Mouse (Mus musculus) embryonic facial prominence, embryonic 11.5 days (tissue): ENCODE measurements around the gene Jmjd6. TPM values are rescaled to one million over a fixed set of nuclear protein-coding genes. Genes with fewer than 3 reads are reported as not detected.
A peak's percentile ranks its signal among the peaks of the same experiment; 100 is the strongest.

Source experiments
- ATAC-seq: fragments of 200-750 bp; cut with Nextera tagmentation; replicated peaks from 2 replicates; pipeline ENCODE4 v1.8.0; 2017; ENCODE audit warnings: low read depth; ENCODE audit not compliant: insufficient number of reproducible peaks, low FRiP score, low TSS enrichment
- DNase-seq: peaks from one replicate; pipeline ENCODE4 v3.0.0-alpha.2; 2015; ENCODE audit warnings: low spot score
- H3K27ac ChIP-seq: fragments of 300-500 bp; sonication (generic); replicated peaks from 2 replicates; pipeline ENCODE4 v1.5.1; 2014; ENCODE audit warnings: mild to moderate bottlenecking, low read depth, low read length, control low read depth
- H3K27me3 ChIP-seq: fragments of 300-500 bp; sonication (generic); 2 replicates; pipeline ENCODE4 v1.6.1; 2014; ENCODE audit warnings: mild to moderate bottlenecking, low read length, moderate library complexity, mixed read lengths; ENCODE audit not compliant: control insufficient read depth, insufficient read depth
- H3K36me3 ChIP-seq: fragments of 300-500 bp; sonication (generic); replicated peaks from 2 replicates; pipeline ENCODE4 v1.6.1; 2014; ENCODE audit warnings: low read depth, mild to moderate bottlenecking, low read length, moderate library complexity, mixed read lengths; ENCODE audit not compliant: control insufficient read depth, insufficient read depth
- H3K4me1 ChIP-seq: fragments of 300-500 bp; sonication (generic); 2 replicates; pipeline ENCODE4 v1.6.1; 2014; ENCODE audit warnings: low read length, mixed read lengths; ENCODE audit not compliant: control insufficient read depth, insufficient read depth
- H3K4me2 ChIP-seq: fragments of 300-500 bp; sonication (generic); 2 replicates; pipeline ENCODE4 v1.6.1; 2014; ENCODE audit warnings: low read depth, mild to moderate bottlenecking, control low read depth, low read length, moderate library complexity
- H3K4me3 ChIP-seq: fragments of 300-500 bp; sonication (generic); 2 replicates; pipeline ENCODE4 v1.5.1; 2014; ENCODE audit warnings: low read depth, low read length, control low read depth
- H3K9ac ChIP-seq: fragments of 300-500 bp; sonication (generic); replicated peaks from 2 replicates; pipeline ENCODE4 v1.6.1; 2014; ENCODE audit warnings: mild to moderate bottlenecking, control low read depth, low read length
- H3K9me3 ChIP-seq: fragments of 300-500 bp; sonication (generic); replicated peaks from 2 replicates; pipeline ENCODE4 v1.6.1; 2016; ENCODE audit warnings: mild to moderate bottlenecking, low read length, inconsistent platforms, mixed read lengths; ENCODE audit not compliant: control insufficient read depth
- WGBS: fragments of 180-500 bp; shearing (Covaris S2); extraction: QIAGEN DNeasy Blood & Tissue Kit; methylation state at CpG from one replicate; pipeline ENCODE4 v1.1.7; 2014; 5-methylcytosine and 5-hydroxymethylcytosine counted together
- polyA plus RNA-seq: library from polyadenylated mRNA; unstranded; fragments of >200 nt; fragmentation: Nextera tagmentation; extraction: Ambion mirVana; gene quantifications from 2 replicates; pipeline ENCODE4 v1.2.1, GENCODE M21; 2014

Gene Jmjd6
- polyA plus RNA-seq, 1 experiment from 2014 or later = 74.2 TPM

DNA sequence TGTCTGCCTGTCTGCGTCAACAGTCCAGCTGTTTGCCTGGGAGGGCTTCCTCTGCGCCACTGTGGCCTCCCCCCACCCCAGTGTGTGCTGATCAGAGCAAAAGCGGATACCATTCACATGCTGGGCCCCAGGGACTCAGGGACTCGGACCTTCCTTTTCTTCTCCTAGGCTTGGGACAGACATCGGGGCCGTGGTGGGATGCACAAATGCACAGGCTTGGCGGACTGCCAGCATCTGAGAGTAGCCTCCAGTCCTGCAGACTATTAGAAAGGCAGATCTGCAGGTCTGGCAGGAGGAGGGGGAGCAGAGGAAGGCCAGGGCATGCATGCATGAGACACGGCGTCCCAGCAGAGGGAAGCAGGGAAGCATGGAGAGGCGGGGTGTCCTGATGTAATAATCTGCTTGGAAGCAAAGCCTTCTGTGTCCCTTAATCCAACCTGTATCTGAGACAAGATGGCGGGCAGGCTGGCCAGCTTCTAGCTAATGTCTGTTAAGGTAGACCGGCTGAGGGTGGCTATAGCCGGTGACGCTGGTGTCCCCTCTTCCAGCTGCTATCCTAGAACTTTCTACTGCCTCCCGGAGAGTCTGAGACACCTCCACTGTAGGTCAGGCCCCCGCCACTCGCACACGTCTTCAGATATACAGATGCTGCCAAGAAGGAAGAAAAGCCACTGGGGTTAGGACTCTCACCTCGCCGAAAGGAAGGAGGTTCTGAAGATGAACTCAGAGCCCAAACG is 30.3 kb downstream of the Jmjd6 start:
- DNase-seq = peak; percentile 80
- Histone ChIP-seq H3K9me3 (no peaks in the 10 kb centered on the region), H3K9ac (no peak overlapping the region; the same call in 1 of the 2 replicates), H3K27ac (peak overlapping the region; percentile 87), H3K4me3 (no peak overlapping the region), H3K36me3 (no peaks in the 10 kb centered on the region), H3K27me3 (no peaks in the 10 kb centered on the region), H3K4me2 (peak overlapping the region; percentile 6; the same call in 1 of the 2 replicates), H3K4me1 (peaks cover 27% of the 10 kb centered on the region)
- WGBS = 45% methylated on average over 21 of the region's 21 CpGs
- peak; percentile 27 for ATAC-seq

DNA sequence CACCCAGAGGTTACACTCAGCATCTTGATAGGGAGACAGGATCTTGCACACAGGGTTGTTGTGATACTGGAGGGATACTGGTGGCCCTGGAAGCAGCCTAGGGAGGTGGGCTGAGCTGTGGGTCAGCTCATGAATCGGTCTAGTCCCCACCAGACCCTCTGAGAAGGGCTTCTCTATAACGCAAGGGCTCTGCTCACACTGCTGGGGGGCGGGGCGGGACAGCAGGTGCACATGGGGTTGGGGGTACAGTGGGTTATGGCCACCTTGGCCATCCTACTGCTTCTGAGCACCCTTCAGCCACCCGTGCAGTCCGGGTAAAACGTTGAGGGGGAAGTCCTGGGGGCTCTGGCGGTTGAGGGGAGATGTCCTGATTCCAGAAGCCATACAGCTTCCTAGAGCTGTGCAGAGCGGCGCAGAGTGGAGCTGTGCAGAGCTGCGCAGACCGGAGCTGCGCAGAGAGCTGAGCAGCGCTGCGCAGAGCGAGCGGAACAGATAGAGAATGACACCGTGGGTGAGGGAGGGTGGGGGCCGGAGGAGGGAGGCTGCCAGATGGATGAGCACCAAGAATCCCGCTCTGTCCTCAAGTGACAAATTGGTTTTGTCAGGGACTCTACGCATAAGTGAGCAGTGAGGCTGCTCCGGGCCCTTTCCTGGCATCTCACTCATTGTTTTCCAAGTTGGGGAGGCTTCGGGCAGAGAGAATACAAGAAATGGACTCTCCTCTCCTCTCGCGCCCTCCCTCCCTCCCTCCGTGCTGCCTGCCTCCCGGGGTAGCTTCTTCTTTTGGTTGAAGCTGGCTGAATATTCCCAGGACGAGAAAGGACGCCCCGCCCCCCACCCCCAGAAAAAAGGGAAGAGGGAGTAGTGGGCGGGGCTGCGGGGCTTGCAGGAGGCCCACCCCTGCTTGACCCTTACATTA is 32.0 kb downstream of the Jmjd6 start:
- H3K4me3 ChIP-seq = peak overlapping the region; percentile 23
- 6% methylated on average over 28 of the region's 32 CpGs for WGBS
- ATAC-seq = peak; percentile 83
- H3K9me3 ChIP-seq = no peaks in the 10 kb centered on the region
- peak overlapping the region; percentile 56 for H3K4me2 ChIP-seq
- no peaks in the 10 kb centered on the region for H3K36me3 ChIP-seq
- H3K27ac ChIP-seq = peak overlapping the region; percentile 66
- no peaks in the 10 kb centered on the region for H3K27me3 ChIP-seq
- peaks cover 27% of the 10 kb centered on the region for H3K4me1 ChIP-seq
- DNase-seq = peak; percentile 76
- peak overlapping the region; percentile 33; the same call in 1 of the 2 replicates for H3K9ac ChIP-seq

DNA sequence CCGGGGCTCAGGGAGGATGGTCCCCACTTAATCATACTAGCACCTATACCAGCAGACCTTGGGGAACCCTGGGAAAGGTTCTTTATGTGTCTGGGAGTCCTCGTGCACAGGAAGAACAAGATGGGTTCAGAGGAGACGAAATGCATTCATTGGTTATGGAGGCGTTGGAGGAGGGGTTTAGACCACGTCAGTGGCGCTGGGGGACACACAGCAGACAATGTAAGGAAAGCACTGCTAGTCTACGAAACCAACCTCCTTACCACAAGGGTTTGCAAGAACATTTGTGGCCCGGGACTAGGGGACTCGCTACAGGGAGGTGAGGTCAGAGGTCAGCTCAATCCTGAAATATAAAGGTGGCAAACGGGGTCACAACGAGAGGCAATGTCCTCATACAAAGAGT is 32.7 kb downstream of the Jmjd6 start:
- H3K27ac ChIP-seq = no peak overlapping the region
- H3K4me3 ChIP-seq = no peak overlapping the region
- DNase-seq (no peak), ATAC-seq (no peak)
- no peak overlapping the region for H3K4me2 ChIP-seq
- no peak overlapping the region for H3K9ac ChIP-seq
- no peaks in the 10 kb centered on the region for H3K27me3 ChIP-seq
- H3K9me3 ChIP-seq = no peaks in the 10 kb centered on the region
- 57% methylated on average over 11 of the region's 11 CpGs for WGBS
- H3K4me1 ChIP-seq = peaks cover 26% of the 10 kb centered on the region
- H3K36me3 ChIP-seq = no peaks in the 10 kb centered on the region

DNA sequence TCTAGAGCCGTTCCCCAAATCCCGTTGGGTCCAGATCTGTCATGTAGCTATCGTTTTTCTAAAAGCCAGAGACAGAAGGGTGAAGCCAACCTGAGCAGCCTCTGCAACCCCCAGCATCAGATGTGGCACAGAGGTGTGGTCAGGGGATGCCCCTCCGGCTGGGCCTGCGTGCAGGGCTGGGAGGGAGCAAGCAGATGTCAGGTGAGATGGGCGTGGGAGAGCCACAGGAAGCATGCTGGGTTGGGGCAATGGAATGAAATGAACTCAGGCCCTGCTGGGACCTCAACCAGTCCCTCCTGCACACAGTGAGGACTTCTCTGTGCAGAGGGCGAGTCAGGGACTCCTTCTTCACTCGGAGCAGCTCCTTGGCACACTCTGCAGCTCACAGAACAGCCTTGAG is 33.7 kb downstream of the Jmjd6 start:
- no peak overlapping the region for H3K4me3 ChIP-seq
- no peaks in the 10 kb centered on the region for H3K9me3 ChIP-seq
- H3K9ac ChIP-seq = no peak overlapping the region
- DNase-seq (no peak), ATAC-seq (no peak)
- H3K36me3 ChIP-seq = no peaks in the 10 kb centered on the region
- peaks cover 18% of the 10 kb centered on the region for H3K4me1 ChIP-seq
- no peak overlapping the region for H3K4me2 ChIP-seq
- WGBS = 83% methylated on average over 8 of the region's 8 CpGs
- H3K27ac ChIP-seq = no peak overlapping the region
- H3K27me3 ChIP-seq = no peaks in the 10 kb centered on the region

DNA sequence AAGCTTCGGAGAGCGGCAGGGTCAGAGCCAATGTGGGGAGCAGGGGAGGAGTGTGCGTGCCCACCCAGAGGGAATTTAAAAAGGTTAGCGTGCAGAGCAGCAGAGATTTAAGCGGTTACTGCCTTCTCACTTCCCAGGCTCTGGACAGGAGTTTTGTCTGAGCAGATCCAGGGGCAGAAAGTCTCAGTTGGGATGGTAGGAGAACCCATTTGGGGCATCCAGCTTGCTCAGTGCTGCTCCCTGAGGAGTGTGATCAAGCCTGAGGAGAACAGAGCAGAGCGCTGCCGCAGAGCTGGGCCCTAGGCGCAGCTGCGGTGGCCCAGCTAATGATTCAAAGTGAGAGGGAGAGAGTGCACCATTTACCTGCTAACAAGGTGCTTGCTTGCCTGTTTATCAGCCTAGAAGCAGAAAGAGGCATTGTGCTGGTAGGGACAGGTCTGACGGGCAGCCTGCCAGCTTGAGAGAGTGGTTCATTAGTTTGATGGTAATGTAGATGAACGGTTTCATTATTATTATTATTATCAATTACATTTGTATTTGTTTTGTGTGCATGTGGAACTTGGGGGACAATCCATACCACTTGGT is 34.3 kb downstream of the Jmjd6 start:
- Histone ChIP-seq H3K4me3 (no peak overlapping the region), H3K4me2 (no peak overlapping the region), H3K4me1 (peaks cover 16% of the 10 kb centered on the region), H3K9ac (no peak overlapping the region), H3K27me3 (no peaks in the 10 kb centered on the region), H3K27ac (no peak overlapping the region), H3K9me3 (no peaks in the 10 kb centered on the region), H3K36me3 (no peaks in the 10 kb centered on the region)
- no peak for DNase-seq
- no peak for ATAC-seq
- 78% methylated on average over 11 of the region's 11 CpGs for WGBS

DNA sequence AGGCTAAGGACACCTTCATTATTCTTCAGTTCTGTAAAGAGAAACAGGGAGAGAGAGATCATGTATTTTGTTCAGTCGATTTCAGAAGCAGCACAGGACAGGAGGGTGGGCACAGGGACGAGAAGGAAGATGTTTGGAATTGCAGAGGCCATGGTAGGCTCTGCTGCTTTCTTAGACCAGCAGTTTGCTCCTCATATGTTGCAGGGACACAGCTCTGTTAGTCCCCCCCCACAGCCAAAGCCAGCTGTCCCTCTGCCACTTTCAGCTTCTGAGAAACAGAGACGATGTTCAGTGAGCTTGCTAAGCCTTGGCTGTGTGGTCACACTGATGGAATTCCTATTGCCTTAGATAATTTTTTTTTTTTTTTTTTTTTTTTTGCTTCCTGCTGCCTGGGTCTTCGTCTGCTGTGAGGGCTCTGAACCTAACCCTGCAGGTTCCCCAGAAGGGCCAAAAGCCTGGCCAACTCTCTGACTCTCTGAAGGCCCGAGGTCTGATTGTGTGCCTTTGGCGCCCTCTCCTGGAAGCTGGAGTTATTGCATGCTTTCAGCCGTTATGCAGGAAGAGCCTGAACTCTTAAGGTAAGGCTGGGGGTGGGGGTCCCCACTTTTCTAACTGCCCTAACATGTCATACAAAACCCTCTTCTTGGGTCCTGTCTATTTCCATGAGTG is 35.2 kb downstream of the Jmjd6 start:
- DNase-seq (peak; percentile 91), ATAC-seq (no peak)
- peaks cover 8% of the 10 kb centered on the region for H3K4me1 ChIP-seq
- H3K9me3 ChIP-seq = no peaks in the 10 kb centered on the region
- H3K27me3 ChIP-seq = no peaks in the 10 kb centered on the region
- no peak overlapping the region for H3K9ac ChIP-seq
- 25% methylated on average over 7 of the region's 7 CpGs for WGBS
- H3K4me3 ChIP-seq = no peak overlapping the region
- no peak overlapping the region for H3K4me2 ChIP-seq
- H3K27ac ChIP-seq = no peak overlapping the region
- no peaks in the 10 kb centered on the region for H3K36me3 ChIP-seq

DNA sequence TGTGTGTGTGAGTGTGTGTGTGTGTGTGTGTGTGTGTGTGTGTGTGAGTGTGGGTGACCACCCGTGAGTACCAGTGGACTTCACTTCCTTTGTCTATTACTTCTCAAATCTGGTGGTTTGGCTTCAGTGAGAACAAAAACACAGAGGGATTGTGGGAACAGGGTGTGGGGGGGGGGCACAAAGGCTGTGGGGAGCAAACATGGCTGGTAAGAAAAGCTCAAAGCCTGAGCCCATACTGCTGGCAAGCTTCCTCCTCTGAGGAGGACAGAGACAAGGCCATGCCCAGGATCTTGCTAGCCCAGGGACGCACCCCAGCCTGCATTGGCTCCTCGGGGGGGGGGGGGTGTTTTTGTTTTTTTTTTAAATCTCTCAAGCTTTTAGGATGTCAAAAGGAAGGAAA is 35.7 kb downstream of the Jmjd6 start:
- Histone ChIP-seq H3K9me3 (no peaks in the 10 kb centered on the region), H3K4me2 (no peak overlapping the region), H3K27ac (no peak overlapping the region), H3K4me1 (peaks cover 2% of the 10 kb centered on the region), H3K9ac (no peak overlapping the region), H3K36me3 (no peaks in the 10 kb centered on the region), H3K27me3 (no peaks in the 10 kb centered on the region), H3K4me3 (no peak overlapping the region)
- ATAC-seq = no peak
- 84% methylated on average over 2 of the region's 3 CpGs for WGBS
- DNase-seq = no peak
